Mouse (Mus musculus): ENCODE results near the gene Prickle4.
A peak's percentile ranks its signal among the peaks of the same experiment; 100 is the strongest.

Prickle4 gene

GRCm38 (mm10) chr17:47694503-47695336, at the start of gene Prickle4:
Gene Prickle4 (minus strand): TSS chr17:47694736.
- DNase-seq: peak; percentile 96

- no peak for DNase-seq
Measured at GRCm38 (mm10) chr17:47744086-47744485, 49.5 kb upstream of the Prickle4 start.

GRCm38 (mm10) chr17:47742991-47743734, 48.6 kb upstream of the Prickle4 start:
- peak; percentile 12 for DNase-seq

GRCm38 (mm10) chr17:47740186-47740585, 45.6 kb upstream of the Prickle4 start:
- DNase-seq: no peak

- peak; percentile 18 for DNase-seq
Measured at GRCm38 (mm10) chr17:47738879-47739798, 44.6 kb upstream of the Prickle4 start.

- DNase-seq: peak; percentile 44
Measured at GRCm38 (mm10) chr17:47738066-47738878, 43.7 kb upstream of the Prickle4 start.

- DNase-seq: peak; percentile 92
Measured at GRCm38 (mm10) chr17:47737271-47738065, 42.9 kb upstream of the Prickle4 start.

- peak; percentile 95 for DNase-seq
Measured at GRCm38 (mm10) chr17:47736856-47737255, 42.3 kb upstream of the Prickle4 start, which contains the start of gene Tfeb. Gene Tfeb (plus strand): TSS chr17:47737030.

GRCm38 (mm10) chr17:47735553-47736100, 41.1 kb upstream of the Prickle4 start:
- no peak for DNase-seq

- DNase-seq: no peak
Measured at GRCm38 (mm10) chr17:47730633-47731575, 36.4 kb upstream of the Prickle4 start.

- no peak for DNase-seq
Measured at GRCm38 (mm10) chr17:47726566-47726965, 32.0 kb upstream of the Prickle4 start, which contains the start of gene Pgc. Gene Pgc (plus strand): TSS chr17:47726842.

- no peak for DNase-seq
Measured at GRCm38 (mm10) chr17:47721183-47721582, 26.6 kb upstream of the Prickle4 start.

- no peak for DNase-seq
Measured at GRCm38 (mm10) chr17:47715037-47715436, 20.5 kb upstream of the Prickle4 start.

GRCm38 (mm10) chr17:47712889-47713571, 18.5 kb upstream of the Prickle4 start:
- no peak for DNase-seq

- no peak for DNase-seq
Measured at GRCm38 (mm10) chr17:47711883-47712282, 17.3 kb upstream of the Prickle4 start.

- DNase-seq: no peak
Measured at GRCm38 (mm10) chr17:47710036-47710435, 15.5 kb upstream of the Prickle4 start.

- DNase-seq: no peak
Measured at GRCm38 (mm10) chr17:47708972-47709371, 14.4 kb upstream of the Prickle4 start.

- no peak for DNase-seq
Measured at GRCm38 (mm10) chr17:47707961-47708360, 13.4 kb upstream of the Prickle4 start.

GRCm38 (mm10) chr17:47706196-47706595, 11.7 kb upstream of the Prickle4 start:
- DNase-seq: no peak

Data from layer of hippocampus, adult 9-11 months (tissue).